Mouse (Mus musculus): Measurements from ENCODE around the gene Olfr1051. TPM values are rescaled to one million over a fixed set of nuclear protein-coding genes. Genes with fewer than 3 reads are reported as not detected.

The Olfr1051 gene
- polyA plus RNA-seq (2012; rRNA removed; ENCODE audit: low replicate concordance), result not detected in 2 replicates

DNA sequence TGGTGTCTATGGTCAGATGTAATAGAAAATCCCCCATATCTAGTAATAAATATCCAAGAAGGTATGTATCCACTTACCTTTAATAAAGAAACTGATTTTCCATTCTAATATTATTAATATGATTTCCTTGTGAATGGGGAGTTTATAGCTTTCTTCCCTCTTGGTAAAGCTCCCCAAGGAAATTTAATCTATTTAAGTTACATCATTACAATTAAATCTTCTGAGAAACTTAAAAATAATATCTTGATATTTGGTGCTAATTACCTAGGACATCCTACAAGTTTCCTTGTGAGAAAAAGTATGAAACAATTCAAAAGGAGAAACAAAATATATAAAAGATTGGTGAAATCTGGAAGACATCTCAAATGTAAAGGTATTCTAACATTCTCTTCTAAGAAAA is at the start of gene Olfr1051:
Gene Olfr1051, minus strand, starts transcription at position 101 of the 400 bp plus-strand sequence.

DNA sequence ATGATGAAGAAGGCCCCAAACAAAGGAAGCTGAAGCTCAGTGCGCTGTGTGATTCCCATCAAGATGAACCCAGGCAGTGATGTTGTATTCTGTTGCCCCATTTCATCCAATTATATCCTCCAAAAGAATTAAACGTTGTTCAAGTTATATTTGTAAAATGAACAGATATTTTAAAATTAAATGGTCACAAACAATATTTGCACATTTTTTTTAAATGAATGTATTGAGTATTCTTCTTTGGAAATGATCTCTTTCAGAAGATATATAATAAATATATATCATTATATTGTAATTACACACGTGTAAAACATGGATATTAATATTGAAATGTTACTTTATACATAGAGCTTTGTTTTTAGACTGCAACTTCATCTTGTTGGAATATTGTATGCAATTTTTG is 36.3 kb upstream of the Olfr1051 start, which contains the start of gene Olfr1053:
Gene Olfr1053, minus strand, starts transcription at position 101 of the 400 bp plus-strand sequence.

GRCm38 (mm10) chr2:86292155-86292554 is 13.3 kb upstream of the Olfr1051 start, which contains the start of gene Olfr1052:
Olfr1052 (plus strand) TSS chr2:86292455.

GRCm38 (mm10) chr2:86258228-86258627 is 20.7 kb downstream of the Olfr1051 start, which contains the start of gene Olfr1049:
Olfr1049 (minus strand) TSS chr2:86258328.

DNA sequence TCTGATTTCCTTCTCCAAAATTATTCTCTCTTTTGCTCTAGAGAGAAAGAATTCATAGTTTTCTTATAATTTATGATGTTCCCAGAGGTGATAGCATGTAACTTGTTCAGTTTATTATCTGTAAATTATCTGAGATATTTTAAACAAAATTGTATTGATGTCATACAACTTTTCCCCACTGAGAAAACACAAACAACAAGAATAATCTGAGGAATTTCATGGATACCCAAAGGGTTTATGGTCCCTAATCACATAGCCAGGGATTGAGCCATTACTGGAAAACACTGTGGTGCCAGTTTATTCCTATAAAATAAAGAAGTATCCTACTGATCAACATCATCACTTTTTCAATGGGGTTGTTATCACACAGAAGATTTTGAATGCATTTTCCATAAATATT is 38.7 kb downstream of the Olfr1051 start, which contains the start of gene Olfr1048:
Gene Olfr1048, minus strand, starts transcription at position 101 of the 400 bp plus-strand sequence.

GRCm38 (mm10) chr2:86231301-86231700 is 47.6 kb downstream of the Olfr1051 start, which contains the start of gene Olfr1047:
Olfr1047 (minus strand) TSS chr2:86231401.

Other genes with a start within 250 kb of the Olfr1051 start
- 0.20 TPM in 1 of 2 replicates, not detected in the other for gene Olfr1034, start 233.2 kb downstream of the Olfr1051 start, polyA plus RNA-seq (2012; rRNA removed; ENCODE audit: low replicate concordance)
- not detected in 2 replicates for gene Olfr1036, start 205.1 kb downstream of the Olfr1051 start, polyA plus RNA-seq (2012; rRNA removed; ENCODE audit: low replicate concordance)
- not detected in 2 replicates for gene Olfr1037, start 191.7 kb downstream of the Olfr1051 start, polyA plus RNA-seq (2012; rRNA removed; ENCODE audit: low replicate concordance)
- gene Olfr1039, start 143.2 kb downstream of the Olfr1051 start, polyA plus RNA-seq (2012; rRNA removed; ENCODE audit: low replicate concordance), result not detected in 2 replicates
- gene Olfr1040, start 132.4 kb downstream of the Olfr1051 start, polyA plus RNA-seq (2012; rRNA removed; ENCODE audit: low replicate concordance), result not detected in 2 replicates
- gene Olfr1042, start 117.2 kb downstream of the Olfr1051 start, polyA plus RNA-seq (2012; rRNA removed; ENCODE audit: low replicate concordance), result not detected in 2 replicates
- not detected in 2 replicates for gene Olfr1043, start 111.6 kb downstream of the Olfr1051 start, polyA plus RNA-seq (2012; rRNA removed; ENCODE audit: low replicate concordance)
- gene Olfr1044, start 101.3 kb downstream of the Olfr1051 start, polyA plus RNA-seq (2012; rRNA removed; ENCODE audit: low replicate concordance), result not detected in 2 replicates
- not detected in 2 replicates for gene Olfr52, start 93.4 kb downstream of the Olfr1051 start, polyA plus RNA-seq (2012; rRNA removed; ENCODE audit: low replicate concordance)
- gene Olfr1045, start 76.1 kb downstream of the Olfr1051 start, polyA plus RNA-seq (2012; rRNA removed; ENCODE audit: low replicate concordance), result not detected in 2 replicates
- not detected in 2 replicates for gene Olfr1046, start 59.8 kb downstream of the Olfr1051 start, polyA plus RNA-seq (2012; rRNA removed; ENCODE audit: low replicate concordance)
- not detected in 2 replicates for gene Olfr1047, start 47.7 kb downstream of the Olfr1051 start, polyA plus RNA-seq (2012; rRNA removed; ENCODE audit: low replicate concordance)
- gene Olfr1048, start 38.8 kb downstream of the Olfr1051 start, polyA plus RNA-seq (2012; rRNA removed; ENCODE audit: low replicate concordance), result not detected in 2 replicates
- not detected in 2 replicates for gene Olfr1049, start 20.8 kb downstream of the Olfr1051 start, polyA plus RNA-seq (2012; rRNA removed; ENCODE audit: low replicate concordance)
- not detected in 2 replicates for gene Olfr1052, start 13.4 kb upstream of the Olfr1051 start, polyA plus RNA-seq (2012; rRNA removed; ENCODE audit: low replicate concordance)
- not detected in 2 replicates for gene Olfr1053, start 36.2 kb upstream of the Olfr1051 start, polyA plus RNA-seq (2012; rRNA removed; ENCODE audit: low replicate concordance)
- not detected in 2 replicates for gene Olfr1054, start 56.3 kb upstream of the Olfr1051 start, polyA plus RNA-seq (2012; rRNA removed; ENCODE audit: low replicate concordance)
- not detected in 2 replicates for gene Olfr1055, start 71.2 kb upstream of the Olfr1051 start, polyA plus RNA-seq (2012; rRNA removed; ENCODE audit: low replicate concordance)
- gene Olfr1056, start 83.4 kb upstream of the Olfr1051 start, polyA plus RNA-seq (2012; rRNA removed; ENCODE audit: low replicate concordance), result not detected in 2 replicates
- not detected in 2 replicates for gene Olfr1057, start 99.3 kb upstream of the Olfr1051 start, polyA plus RNA-seq (2012; rRNA removed; ENCODE audit: low replicate concordance)
- not detected in 2 replicates for gene Olfr1058, start 109.5 kb upstream of the Olfr1051 start, polyA plus RNA-seq (2012; rRNA removed; ENCODE audit: low replicate concordance)
- not detected in 2 replicates for gene Olfr1061, start 135.0 kb upstream of the Olfr1051 start, polyA plus RNA-seq (2012; rRNA removed; ENCODE audit: low replicate concordance)
- gene Olfr1062, start 147.7 kb upstream of the Olfr1051 start, polyA plus RNA-seq (2012; rRNA removed; ENCODE audit: low replicate concordance), result not detected in 2 replicates
- not detected in 2 replicates for gene Olfr1065, start 171.5 kb upstream of the Olfr1051 start, polyA plus RNA-seq (2012; rRNA removed; ENCODE audit: low replicate concordance)
- gene Olfr1066, start 177.2 kb upstream of the Olfr1051 start, polyA plus RNA-seq (2012; rRNA removed; ENCODE audit: low replicate concordance), result not detected in 2 replicates
- gene Olfr228, start 208.3 kb upstream of the Olfr1051 start, polyA plus RNA-seq (2012; rRNA removed; ENCODE audit: low replicate concordance), result not detected in 2 replicates
- not detected in 2 replicates for gene Olfr1076, start 229.4 kb upstream of the Olfr1051 start, polyA plus RNA-seq (2012; rRNA removed; ENCODE audit: low replicate concordance)

Data from mammary gland, adult 2 months (tissue).